ENCODE assay signal across 20 mouse cellular contexts in genomic region chr4:23567827-23568226, GRCm38 (mm10).
DNase-seq lines count a peak whose midpoint lies in the region; ATAC-seq and TF ChIP-seq lines count a peak whose summit lies in the region.
"Had no signal": no experiment of that assay in that cellular context is flagged by ENCODE, and none has a peak within 500 bp of the region (broad histone marks: within the 10 kb centered on the region; RNA-seq: fewer than 3 reads in every experiment).

No protein-coding gene starts in this region.

- TF ChIP-seq POLR2A in heart, adult 2 months (IDR thresholded peaks at IDR 0.05; ENCODE audit: insufficient read depth, low read depth, low read length) = no peak

- no peak overlapping the region for H3K27ac ChIP-seq in heart, adult 2 months
- no peak overlapping the region for H3K27ac ChIP-seq in liver, postnatal 0 days (ENCODE audit: low read depth)
- no peak overlapping the region for H3K27ac ChIP-seq in stomach, postnatal 0 days (replicated peaks)
- H3K27ac ChIP-seq: embryonic facial prominence, embryonic 12.5 days; limb, embryonic 15.5 days; midbrain, embryonic 15.5 days had no signal

- no peak for DNase-seq in heart, adult 2 months
- no peak for DNase-seq in heart, postnatal 25 days (ENCODE audit: low spot score)
- no peak for DNase-seq in liver, postnatal 0 days
- no peak for DNase-seq in liver
- DNase-seq in brain, adult 2 months (ENCODE audit: low read depth, low spot score) = peak; percentile 2
- DNase-seq in stomach, postnatal 0 days (ENCODE audit: low spot score) = no peak
- no peak for DNase-seq in layer of hippocampus, adult 18-20 months (ENCODE audit: low spot score in 2 of 2)
- DNase-seq: cerebellum, adult 2 months; gastrocnemius, postnatal 36 days; kidney, postnatal 25 days; layer of hippocampus, postnatal 36 days; lung, adult 2 months; right cerebral cortex, postnatal 4 days; thymus, adult 2 months had no signal

- no peak for TF ChIP-seq EP300 in heart, adult 2 months (IDR thresholded peaks at IDR 0.05; ENCODE audit: insufficient read depth, low read depth, low read length)
- TF ChIP-seq EP300 in liver, postnatal 0 days (IDR thresholded peaks at IDR 0.05; ENCODE audit: low read depth) = no peak
- TF ChIP-seq EP300 in stomach, postnatal 0 days (optimal IDR thresholded peaks at IDR 0.05) = no peak

- TF ChIP-seq CTCF in heart, adult 2 months (IDR thresholded peaks at IDR 0.05) = peak; percentile 44
- TF ChIP-seq CTCF in liver, postnatal 0 days (IDR thresholded peaks at IDR 0.05; ENCODE audit: low read depth) = 0 out of 2 replicates have a peak, but pooled peaks have one; percentile 12
- TF ChIP-seq CTCF in stomach, postnatal 0 days (IDR thresholded peaks at IDR 0.05; ENCODE audit: low read depth) = peak; percentile 48

- no peaks in the 10 kb centered on the region for H3K4me1 ChIP-seq in heart, adult 2 months (ENCODE audit: control insufficient read depth, insufficient read depth, low read length)
- H3K4me1 ChIP-seq in liver, postnatal 0 days (ENCODE audit: insufficient read depth) = no peaks in the 10 kb centered on the region
- H3K4me1 ChIP-seq in stomach, postnatal 0 days (replicated peaks; ENCODE audit: control insufficient read depth, insufficient read depth) = no peaks in the 10 kb centered on the region
- H3K4me1 ChIP-seq: embryonic facial prominence, embryonic 12.5 days; limb, embryonic 15.5 days; midbrain, embryonic 15.5 days had no signal

- H3K4me3 ChIP-seq in heart, adult 2 months = no peak overlapping the region
- no peak overlapping the region for H3K4me3 ChIP-seq in liver, postnatal 0 days (ENCODE audit: low read depth, low read length)
- no peak overlapping the region for H3K4me3 ChIP-seq in stomach, postnatal 0 days (ENCODE audit: low read depth, low read length)
- H3K4me3 ChIP-seq: embryonic facial prominence, embryonic 12.5 days; limb, embryonic 15.5 days; midbrain, embryonic 15.5 days had no signal

- no peak overlapping the region for H3K4me2 ChIP-seq in liver, postnatal 0 days (ENCODE audit: low read depth, low read length)
- no peak overlapping the region for H3K4me2 ChIP-seq in stomach, postnatal 0 days (replicated peaks; ENCODE audit: low read depth)
- H3K4me2 ChIP-seq: embryonic facial prominence, embryonic 12.5 days; heart, embryonic 11.5 days; limb, embryonic 15.5 days; midbrain, embryonic 15.5 days had no signal

- intact Hi-C loops in heart, adult 2 months (cut with DNase I) = loop anchor here (5.0 kb wide), 1 partner anchor 1091 kb away; no protein-coding TSS in a partner anchor
- intact Hi-C loops in heart, postnatal 25 days (cut with DNase I) = no loop called here

- ATAC-seq in liver, postnatal 0 days = no peak
- no peak for ATAC-seq in stomach, postnatal 0 days (ENCODE audit: low FRiP score, low TSS enrichment)
- ATAC-seq: CD4-positive, CD25-positive, alpha-beta regulatory T cell, adult 4 months; intestine, embryonic 16.5 days; midbrain, embryonic 15.5 days had no signal

- WGBS in heart, adult 2 months = 31% methylated on average over 1 of the region's 1 CpGs
- 34% methylated on average over 1 of the region's 1 CpGs for WGBS in liver, postnatal 0 days (ENCODE audit: insufficient replicate concordance)
- 42% methylated on average over 1 of the region's 1 CpGs for WGBS in stomach, postnatal 0 days

- H3K9me3 ChIP-seq in liver, postnatal 0 days (ENCODE audit: low read length) = no peaks in the 10 kb centered on the region
- H3K9me3 ChIP-seq in stomach, postnatal 0 days (ENCODE audit: control insufficient read depth, low read length) = no peaks in the 10 kb centered on the region
- H3K9me3 ChIP-seq: embryonic facial prominence, embryonic 12.5 days; limb, embryonic 15.5 days had no signal

- H3K9ac ChIP-seq in heart, adult 2 months (ENCODE audit: low read depth, low read length) = no peak overlapping the region
- H3K9ac ChIP-seq in liver, postnatal 0 days (replicated peaks) = no peak overlapping the region
- no peak overlapping the region for H3K9ac ChIP-seq in stomach, postnatal 0 days (ENCODE audit: low read length)
- H3K9ac ChIP-seq: embryonic facial prominence, embryonic 12.5 days; limb, embryonic 15.5 days; midbrain, embryonic 15.5 days had no signal

- H3K36me3 ChIP-seq in heart, adult 2 months (ENCODE audit: control insufficient read depth, insufficient read depth, low read length) = no peaks in the 10 kb centered on the region
- no peaks in the 10 kb centered on the region for H3K36me3 ChIP-seq in liver, postnatal 0 days (replicated peaks; ENCODE audit: insufficient read depth, low read length)
- no peaks in the 10 kb centered on the region for H3K36me3 ChIP-seq in stomach, postnatal 0 days (ENCODE audit: control insufficient read depth, insufficient read depth, low read length)
- H3K36me3 ChIP-seq: embryonic facial prominence, embryonic 12.5 days; limb, embryonic 15.5 days; midbrain, embryonic 15.5 days had no signal

- no peaks in the 10 kb centered on the region for H3K27me3 ChIP-seq in heart, adult 2 months (ENCODE audit: control insufficient read depth, insufficient read depth, low read length)
- no peaks in the 10 kb centered on the region for H3K27me3 ChIP-seq in liver, postnatal 0 days (ENCODE audit: insufficient read depth, low read length)
- H3K27me3 ChIP-seq in stomach, postnatal 0 days (ENCODE audit: control insufficient read depth, insufficient read depth, low read length) = no peaks in the 10 kb centered on the region
- H3K27me3 ChIP-seq: embryonic facial prominence, embryonic 12.5 days; limb, embryonic 15.5 days; midbrain, embryonic 15.5 days had no signal

- H3K79me2 ChIP-seq in heart, adult 2 months (replicated peaks; ENCODE audit: control insufficient read depth, insufficient read depth, low read length) = no peaks in the 10 kb centered on the region
